Mouse (Mus musculus): Measurements from ENCODE around the gene Lamp1. TPM values are rescaled to one million over a fixed set of nuclear protein-coding genes. Genes with fewer than 3 reads are reported as not detected.
"Not testable (repeated sequence)": the region's sequence is repeated elsewhere in the genome, so short reads cannot be mapped to it uniquely, and the experiment has no call there.

Lamp1 gene
- polyA plus RNA-seq, 1 experiment, result not detected

DNA sequence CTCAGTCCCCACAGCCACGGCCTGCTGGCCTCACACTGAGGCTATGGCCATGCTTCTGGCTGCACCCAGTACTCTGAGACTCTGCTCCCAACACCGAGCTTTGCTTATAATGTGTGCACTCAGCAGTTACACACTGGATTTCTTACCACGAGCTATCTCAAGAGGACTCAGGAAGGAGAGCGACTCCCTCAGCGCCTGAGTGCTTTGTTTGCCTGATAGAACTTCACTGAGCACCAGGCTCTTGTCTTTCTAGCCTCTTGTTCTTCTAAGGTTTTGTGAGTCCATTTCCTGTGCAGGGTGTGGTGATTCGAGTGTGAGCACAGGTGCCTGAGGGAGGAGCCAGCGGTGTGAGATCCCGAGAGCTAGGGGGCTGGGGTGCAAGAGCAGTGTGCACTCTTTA is 34.1 kb upstream of the Lamp1 start:
- Histone ChIP-seq H3K4me3 (ENCODE audit: insufficient read depth, low read depth, low read length) (no peak overlapping the region), H3K4me1 (ENCODE audit: control insufficient read depth, insufficient read depth, low read length) (no peaks in the 10 kb centered on the region), H3K27ac (ENCODE audit: insufficient read depth, low read depth, low read length) (no peak overlapping the region)
- WGBS, result 92% methylated on average over 8 of the region's 8 CpGs
- TF ChIP-seq POLR2A (IDR thresholded peaks at IDR 0.05; ENCODE audit: insufficient read depth, low read depth, low read length) (no peak), CTCF (IDR thresholded peaks at IDR 0.05; ENCODE audit: insufficient read depth, low read depth, low read length) (no peak)

DNA sequence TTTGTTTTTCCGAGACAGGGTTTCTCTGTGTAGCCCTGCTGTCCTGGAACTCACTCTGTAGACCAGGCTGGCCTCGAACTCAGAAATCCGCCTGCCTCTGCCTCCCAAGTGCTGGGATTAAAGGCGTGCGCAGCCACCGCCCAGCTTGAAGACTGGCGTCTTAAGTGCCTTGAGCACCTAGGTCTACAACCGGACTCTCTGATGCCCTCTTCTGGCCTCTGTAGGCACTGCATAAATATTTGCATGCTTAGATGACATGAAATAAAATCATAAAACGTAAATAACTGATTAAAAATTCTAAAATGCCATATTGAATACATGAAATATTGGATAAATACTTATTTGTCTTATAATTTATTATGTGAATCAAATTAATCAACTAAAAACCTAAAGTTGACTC is 26.7 kb upstream of the Lamp1 start:
- H3K4me1 ChIP-seq (ENCODE audit: control insufficient read depth, insufficient read depth, low read length); H3K4me3 ChIP-seq (ENCODE audit: insufficient read depth, low read depth, low read length); H3K27ac ChIP-seq (ENCODE audit: insufficient read depth, low read depth, low read length): not testable (repeated sequence)
- 65% methylated on average over 9 of the region's 9 CpGs for WGBS

DNA sequence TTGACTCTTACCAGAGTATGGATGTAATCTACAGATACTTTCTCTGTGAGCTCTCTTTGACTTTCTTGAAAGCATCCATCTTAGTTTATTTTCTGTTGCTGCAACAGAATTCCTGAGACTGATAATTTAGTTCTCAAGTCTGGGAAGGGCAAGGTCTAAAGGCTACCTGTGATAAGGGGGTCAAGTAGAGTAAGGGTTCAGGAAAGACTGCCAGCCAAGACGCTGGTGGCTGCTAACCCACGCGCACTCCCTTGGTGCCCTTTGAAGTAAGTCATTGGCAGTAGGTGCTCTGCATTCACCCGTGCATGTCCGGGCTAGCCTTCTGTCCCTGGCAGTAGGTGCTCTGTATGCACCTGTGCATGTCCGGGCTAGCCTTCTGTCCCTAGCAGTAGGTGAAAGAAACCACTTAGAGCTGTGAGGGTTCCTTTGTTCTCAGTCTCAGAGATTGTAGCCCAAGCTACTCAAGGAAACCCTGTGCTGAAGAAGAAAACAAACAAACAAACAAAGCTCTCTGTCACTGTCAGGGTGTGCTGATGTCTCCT is 19.2 kb upstream of the Lamp1 start:
- TF ChIP-seq CTCF (IDR thresholded peaks at IDR 0.05; ENCODE audit: insufficient read depth, low read depth, low read length) (no peak), POLR2A (IDR thresholded peaks at IDR 0.05; ENCODE audit: insufficient read depth, low read depth, low read length) (no peak)
- H3K27ac ChIP-seq (ENCODE audit: insufficient read depth, low read depth, low read length), result no peak overlapping the region
- WGBS, result 93% methylated on average over 6 of the region's 6 CpGs
- no peaks in the 10 kb centered on the region for H3K4me1 ChIP-seq (ENCODE audit: control insufficient read depth, insufficient read depth, low read length)
- no peak overlapping the region for H3K4me3 ChIP-seq (ENCODE audit: insufficient read depth, low read depth, low read length)

DNA sequence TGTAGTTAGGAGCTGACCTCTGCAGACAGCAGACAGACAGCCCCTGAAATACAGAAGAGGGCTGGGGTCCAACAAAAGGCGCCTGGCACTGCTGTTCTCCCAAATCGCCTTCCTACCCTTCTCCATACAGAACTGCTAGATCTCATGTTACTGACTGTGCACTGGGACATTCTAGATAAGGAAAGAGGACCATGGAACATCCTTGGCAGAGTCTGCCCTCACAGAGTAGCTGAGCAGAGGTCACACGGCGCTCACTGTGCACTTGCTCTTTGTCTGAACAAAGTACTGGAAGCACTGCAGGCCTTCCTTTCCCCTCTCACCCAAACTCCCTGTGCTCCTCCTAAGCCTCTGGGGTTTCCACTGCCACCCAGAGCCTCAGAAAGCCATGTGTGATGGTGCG is 17.3 kb upstream of the Lamp1 start:
- H3K4me3 ChIP-seq (ENCODE audit: insufficient read depth, low read depth, low read length), result no peak overlapping the region
- TF ChIP-seq CTCF (IDR thresholded peaks at IDR 0.05; ENCODE audit: insufficient read depth, low read depth, low read length), result no peak
- no peak for TF ChIP-seq POLR2A (IDR thresholded peaks at IDR 0.05; ENCODE audit: insufficient read depth, low read depth, low read length)
- WGBS, result 95% methylated on average over 5 of the region's 5 CpGs
- no peak overlapping the region for H3K27ac ChIP-seq (ENCODE audit: insufficient read depth, low read depth, low read length)
- no peaks in the 10 kb centered on the region for H3K4me1 ChIP-seq (ENCODE audit: control insufficient read depth, insufficient read depth, low read length)

DNA sequence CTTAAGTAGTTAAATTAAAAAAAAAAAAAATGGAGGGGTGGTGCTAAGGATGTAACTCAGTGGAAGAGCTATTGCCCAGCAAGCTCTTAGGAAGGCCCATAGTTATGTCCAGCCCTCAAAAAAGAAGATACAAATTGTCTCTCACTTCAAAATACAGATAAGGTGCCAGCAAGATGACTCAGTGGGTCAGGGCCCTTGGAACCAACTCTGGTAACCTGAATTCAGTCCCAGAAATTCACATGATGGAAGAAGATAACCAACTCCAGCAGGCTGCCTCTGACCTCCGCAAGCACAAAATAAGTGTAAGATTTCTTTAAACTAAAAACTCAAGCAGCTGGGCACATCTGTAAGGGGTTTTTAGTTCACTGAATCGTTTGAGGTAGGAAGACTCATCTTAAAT is 10.5 kb upstream of the Lamp1 start:
- Histone ChIP-seq H3K27ac (ENCODE audit: insufficient read depth, low read depth, low read length) (no peak overlapping the region), H3K4me1 (ENCODE audit: control insufficient read depth, insufficient read depth, low read length) (no peaks in the 10 kb centered on the region), H3K4me3 (ENCODE audit: insufficient read depth, low read depth, low read length) (no peak overlapping the region)
- TF ChIP-seq CTCF (IDR thresholded peaks at IDR 0.05; ENCODE audit: insufficient read depth, low read depth, low read length) (no peak), POLR2A (IDR thresholded peaks at IDR 0.05; ENCODE audit: insufficient read depth, low read depth, low read length) (no peak)
- 78% methylated on average over 2 of the region's 2 CpGs for WGBS

DNA sequence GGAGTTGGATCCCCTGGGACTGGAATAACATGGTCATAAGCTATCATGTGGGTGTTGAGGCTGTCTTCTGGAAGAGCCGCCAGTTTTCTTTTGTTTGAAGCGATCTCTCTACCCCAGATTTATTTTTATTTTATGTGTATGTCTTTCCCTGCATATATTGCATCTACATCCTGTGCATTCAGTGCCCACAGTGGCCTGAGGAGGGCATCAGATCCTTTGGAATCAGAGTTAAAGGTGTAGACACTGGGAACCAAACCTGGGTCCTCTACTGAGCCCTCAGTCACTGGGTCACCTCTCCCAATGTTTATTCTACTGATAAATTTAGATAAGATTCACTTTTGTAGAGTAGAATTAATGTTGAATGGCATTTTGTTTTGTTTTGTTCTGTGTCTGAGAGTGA is 9.7 kb upstream of the Lamp1 start:
- Histone ChIP-seq H3K4me3 (ENCODE audit: insufficient read depth, low read depth, low read length) (no peak overlapping the region), H3K4me1 (ENCODE audit: control insufficient read depth, insufficient read depth, low read length) (no peaks in the 10 kb centered on the region), H3K27ac (ENCODE audit: insufficient read depth, low read depth, low read length) (no peak overlapping the region)
- TF ChIP-seq CTCF (IDR thresholded peaks at IDR 0.05; ENCODE audit: insufficient read depth, low read depth, low read length) (no peak), POLR2A (IDR thresholded peaks at IDR 0.05; ENCODE audit: insufficient read depth, low read depth, low read length) (no peak)
- WGBS, result 97% methylated on average over 2 of the region's 2 CpGs

DNA sequence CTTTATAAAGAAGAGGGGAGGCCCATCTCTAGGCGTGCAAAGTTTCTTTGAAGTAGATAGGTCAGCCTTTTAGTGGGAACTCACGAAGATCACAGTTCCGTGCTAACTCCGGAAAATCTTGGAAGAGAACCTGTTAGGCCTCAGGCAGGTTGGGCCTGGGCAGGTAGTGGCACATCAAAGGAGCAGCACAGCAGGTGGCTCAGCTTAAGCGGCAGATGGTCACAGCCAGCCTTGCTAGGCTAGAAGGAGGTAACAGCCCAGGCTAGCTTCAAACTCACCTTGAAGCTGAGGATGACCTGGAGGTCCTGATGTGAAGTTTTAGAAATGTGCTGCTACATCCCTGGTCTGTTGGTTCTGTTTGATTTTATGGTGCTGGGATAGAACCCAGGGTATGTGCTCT is 9.1 kb upstream of the Lamp1 start:
- H3K4me3 ChIP-seq (ENCODE audit: insufficient read depth, low read depth, low read length), result no peak overlapping the region
- TF ChIP-seq POLR2A (IDR thresholded peaks at IDR 0.05; ENCODE audit: insufficient read depth, low read depth, low read length) (no peak), CTCF (IDR thresholded peaks at IDR 0.05; ENCODE audit: insufficient read depth, low read depth, low read length) (no peak)

DNA sequence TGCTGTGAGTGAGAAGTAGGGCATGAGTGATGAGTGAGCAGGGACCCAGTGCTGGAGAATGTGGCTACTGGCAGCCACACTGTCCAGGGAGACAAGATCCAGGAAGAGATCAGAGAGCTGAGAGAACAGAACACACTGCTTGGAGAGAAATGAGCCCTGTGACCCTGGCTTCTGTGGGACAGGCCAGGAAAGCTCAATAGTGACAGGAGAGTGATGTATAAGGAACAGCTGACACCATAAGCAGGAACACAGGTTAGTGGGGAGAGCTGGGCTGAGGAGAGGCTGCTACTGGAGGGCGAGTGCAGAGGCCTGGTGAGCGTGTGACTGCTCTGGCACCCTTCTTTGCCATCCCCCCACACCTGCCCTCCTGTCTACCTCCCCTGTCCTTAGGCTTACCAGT is 8.0 kb upstream of the Lamp1 start:
- Histone ChIP-seq H3K4me3 (ENCODE audit: insufficient read depth, low read depth, low read length) (no peak overlapping the region), H3K27ac (ENCODE audit: insufficient read depth, low read depth, low read length) (no peak overlapping the region), H3K4me1 (ENCODE audit: control insufficient read depth, insufficient read depth, low read length) (no peaks in the 10 kb centered on the region)
- no peak for TF ChIP-seq CTCF (IDR thresholded peaks at IDR 0.05; ENCODE audit: insufficient read depth, low read depth, low read length)
- no peak for TF ChIP-seq POLR2A (IDR thresholded peaks at IDR 0.05; ENCODE audit: insufficient read depth, low read depth, low read length)
- 81% methylated on average over 2 of the region's 2 CpGs for WGBS

More for the DNA sequence above, 9.1 kb upstream of the Lamp1 start:
- WGBS, result 73% methylated on average over 5 of the region's 5 CpGs
- Histone ChIP-seq H3K27ac (ENCODE audit: insufficient read depth, low read depth, low read length) (no peak overlapping the region), H3K4me1 (ENCODE audit: control insufficient read depth, insufficient read depth, low read length) (no peaks in the 10 kb centered on the region)

DNA sequence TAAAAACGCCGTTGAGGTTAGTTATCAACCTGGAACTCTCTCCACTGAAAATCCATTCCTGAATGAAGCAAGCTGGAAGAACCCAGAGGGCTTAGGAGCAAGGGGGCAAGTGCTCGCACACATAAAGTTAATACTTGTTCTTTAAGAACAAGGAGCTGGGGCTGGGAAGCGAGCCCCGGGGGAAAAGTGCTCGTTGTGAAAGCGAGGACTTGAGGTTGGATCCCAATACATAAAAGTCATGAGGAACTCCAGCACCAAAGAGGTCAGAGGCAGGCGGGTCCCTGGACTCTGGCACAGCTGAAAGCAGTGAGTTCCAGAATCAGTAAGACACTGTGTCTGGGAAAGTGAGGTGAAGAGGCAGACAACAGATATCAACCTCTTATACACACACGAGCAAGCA is 4.9 kb upstream of the Lamp1 start:
- H3K4me1 ChIP-seq (ENCODE audit: control insufficient read depth, insufficient read depth, low read length), result peaks cover 4% of the 10 kb centered on the region
- H3K27ac ChIP-seq (ENCODE audit: insufficient read depth, low read depth, low read length), result no peak overlapping the region
- 79% methylated on average over 9 of the region's 9 CpGs for WGBS
- H3K4me3 ChIP-seq (ENCODE audit: insufficient read depth, low read depth, low read length), result no peak overlapping the region
- TF ChIP-seq CTCF (IDR thresholded peaks at IDR 0.05; ENCODE audit: insufficient read depth, low read depth, low read length), result no peak
- TF ChIP-seq POLR2A (IDR thresholded peaks at IDR 0.05; ENCODE audit: insufficient read depth, low read depth, low read length), result no peak

DNA sequence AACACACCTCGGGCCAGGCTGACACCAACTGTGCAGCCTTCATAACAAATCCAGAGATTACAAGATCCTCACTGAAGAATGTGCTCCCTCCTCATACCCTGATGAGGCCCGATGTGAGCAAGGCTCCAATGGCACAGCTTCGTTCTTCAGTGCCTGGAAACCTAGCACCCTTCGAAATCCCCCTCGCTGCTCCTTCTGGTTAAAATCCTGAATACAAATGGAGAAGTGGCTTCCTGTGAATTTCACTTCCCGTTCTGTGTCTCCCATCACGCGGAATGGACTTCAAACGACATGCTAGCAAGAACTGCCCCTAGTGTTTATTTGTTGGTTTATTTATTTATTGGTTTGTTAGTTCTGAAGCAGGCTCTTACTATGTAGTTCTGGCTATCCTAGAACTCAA is 3.6 kb upstream of the Lamp1 start:
- Histone ChIP-seq H3K4me1 (ENCODE audit: control insufficient read depth, insufficient read depth, low read length) (peaks cover 4% of the 10 kb centered on the region), H3K4me3 (ENCODE audit: insufficient read depth, low read depth, low read length) (no peak overlapping the region), H3K27ac (ENCODE audit: insufficient read depth, low read depth, low read length) (no peak overlapping the region)
- TF ChIP-seq CTCF (IDR thresholded peaks at IDR 0.05; ENCODE audit: insufficient read depth, low read depth, low read length) (no peak), POLR2A (IDR thresholded peaks at IDR 0.05; ENCODE audit: insufficient read depth, low read depth, low read length) (no peak)
- WGBS, result 72% methylated on average over 9 of the region's 9 CpGs

All from olfactory bulb, adult 2 months (tissue).